Comparison of ENCODE assay signal across 14 mouse cellular contexts in genomic region chr17:63007876-63008275, GRCm38 (mm10).
DNase-seq lines count a peak whose midpoint lies in the region; ATAC-seq and TF ChIP-seq lines count a peak whose summit lies in the region.
"Had no signal": no experiment of that assay in that cellular context is flagged by ENCODE, and none has a peak within 500 bp of the region (broad histone marks: within the 10 kb centered on the region; RNA-seq: fewer than 3 reads in every experiment).

No protein-coding gene starts in this region.

- 53% methylated on average over 12 of the region's 12 CpGs for WGBS in intestine, embryonic 14.5 days
- WGBS in intestine, postnatal 0 days = 70% methylated on average over 12 of the region's 12 CpGs
- 64% methylated on average over 12 of the region's 12 CpGs for WGBS in midbrain, embryonic 14.5 days
- WGBS in midbrain, embryonic 10.5 days = 77% methylated on average over 12 of the region's 12 CpGs
- WGBS in hindbrain, embryonic 14.5 days = 52% methylated on average over 12 of the region's 12 CpGs

- H3K4me2 ChIP-seq in intestine, embryonic 14.5 days (ENCODE audit: low read length) = no peak overlapping the region
- no peak overlapping the region for H3K4me2 ChIP-seq in intestine, postnatal 0 days (replicated peaks; ENCODE audit: low read depth)
- no peak overlapping the region for H3K4me2 ChIP-seq in midbrain, embryonic 14.5 days (ENCODE audit: low read length)
- no peak overlapping the region for H3K4me2 ChIP-seq in hindbrain, embryonic 14.5 days (replicated peaks)
- H3K4me2 ChIP-seq: limb, embryonic 13.5 days had no signal

- H3K4me3 ChIP-seq in intestine, embryonic 14.5 days (ENCODE audit: low read depth, low read length) = no peak overlapping the region
- no peak overlapping the region for H3K4me3 ChIP-seq in intestine, postnatal 0 days (ENCODE audit: low read depth, low read length)
- no peak overlapping the region for H3K4me3 ChIP-seq in midbrain, embryonic 14.5 days (replicated peaks; ENCODE audit: low read depth, low read length)
- H3K4me3 ChIP-seq in midbrain, embryonic 10.5 days = no peak overlapping the region
- H3K4me3 ChIP-seq in hindbrain, embryonic 14.5 days (replicated peaks; ENCODE audit: low read length) = no peak overlapping the region
- H3K4me3 ChIP-seq: limb, embryonic 13.5 days had no signal

- H3K9me3 ChIP-seq in intestine, embryonic 14.5 days (ENCODE audit: control insufficient read depth, low read length) = no peaks in the 10 kb centered on the region
- H3K9me3 ChIP-seq in intestine, postnatal 0 days (ENCODE audit: control insufficient read depth) = no peaks in the 10 kb centered on the region
- no peaks in the 10 kb centered on the region for H3K9me3 ChIP-seq in midbrain, embryonic 14.5 days (ENCODE audit: control insufficient read depth, low read length)
- no peaks in the 10 kb centered on the region for H3K9me3 ChIP-seq in midbrain, embryonic 10.5 days (replicated peaks)
- no peaks in the 10 kb centered on the region for H3K9me3 ChIP-seq in hindbrain, embryonic 14.5 days (ENCODE audit: control insufficient read depth, low read length)
- H3K9me3 ChIP-seq: limb, embryonic 13.5 days had no signal

- no peaks in the 10 kb centered on the region for H3K36me3 ChIP-seq in intestine, embryonic 14.5 days (ENCODE audit: control insufficient read depth, insufficient read depth, low read length)
- H3K36me3 ChIP-seq in intestine, postnatal 0 days (ENCODE audit: control insufficient read depth, insufficient read depth) = no peaks in the 10 kb centered on the region
- H3K36me3 ChIP-seq in midbrain, embryonic 14.5 days (ENCODE audit: control insufficient read depth, insufficient read depth, low read length) = no peaks in the 10 kb centered on the region
- H3K36me3 ChIP-seq in midbrain, embryonic 10.5 days = no peaks in the 10 kb centered on the region
- no peaks in the 10 kb centered on the region for H3K36me3 ChIP-seq in hindbrain, embryonic 14.5 days (replicated peaks; ENCODE audit: control insufficient read depth, insufficient read depth)
- no peaks in the 10 kb centered on the region for H3K36me3 ChIP-seq in splenic B cell, adult 2 months (ENCODE audit: control insufficient read depth, insufficient read depth, low read length, poor library complexity, severe bottlenecking)
- H3K36me3 ChIP-seq: limb, embryonic 13.5 days had no signal

- TF ChIP-seq CTCF in intestine, postnatal 0 days (IDR thresholded peaks at IDR 0.05; ENCODE audit: low read depth) = no peak

- H3K4me1 ChIP-seq in intestine, embryonic 14.5 days (replicated peaks; ENCODE audit: control insufficient read depth, insufficient read depth, low read length) = peaks cover 32% of the 10 kb centered on the region; the same call in 1 of the 2 replicates
- no peaks in the 10 kb centered on the region for H3K4me1 ChIP-seq in intestine, postnatal 0 days (replicated peaks; ENCODE audit: control insufficient read depth, insufficient read depth, low read length)
- H3K4me1 ChIP-seq in midbrain, embryonic 14.5 days (ENCODE audit: control insufficient read depth, insufficient read depth, low read length) = peaks cover 12% of the 10 kb centered on the region; the same call in 1 of the 2 replicates
- H3K4me1 ChIP-seq in midbrain, embryonic 10.5 days = peaks cover 33% of the 10 kb centered on the region
- H3K4me1 ChIP-seq in hindbrain, embryonic 14.5 days (replicated peaks; ENCODE audit: control insufficient read depth, insufficient read depth, low read length) = peaks cover 11% of the 10 kb centered on the region

- ATAC-seq in intestine, embryonic 14.5 days (replicated peaks; ENCODE audit: low FRiP score, low TSS enrichment, low read depth) = no peak
- no peak for ATAC-seq in intestine, postnatal 0 days
- ATAC-seq in midbrain, embryonic 14.5 days (ENCODE audit: low FRiP score, low TSS enrichment) = no peak
- peak; percentile 24; the same call in 1 of the 2 replicates for ATAC-seq in hindbrain, embryonic 14.5 days (ENCODE audit: low FRiP score)

- no peak for DNase-seq in intestine, embryonic 14.5 days (ENCODE audit: low spot score)
- no peak for DNase-seq in midbrain, embryonic 14.5 days
- DNase-seq in midbrain, embryonic 10.5 days (ENCODE audit: low spot score) = no peak
- DNase-seq in hindbrain, embryonic 14.5 days (ENCODE audit: low spot score) = no peak
- peak; percentile 35 for DNase-seq in splenic B cell, adult 2 months (ENCODE audit: low read depth, low spot score)
- no peak for DNase-seq in right cerebral cortex, postnatal 4 days
- no peak for DNase-seq in thymus, adult 18-20 months
- DNase-seq: cerebellum, postnatal 25 days; heart, postnatal 14 days; kidney, postnatal 14 days; lung, adult 18-20 months; lung, postnatal 4 days had no signal

- H3K27ac ChIP-seq in intestine, embryonic 14.5 days (ENCODE audit: low read depth) = peak overlapping the region; percentile 62; the same call in 1 of the 2 replicates
- no peak overlapping the region for H3K27ac ChIP-seq in intestine, postnatal 0 days (ENCODE audit: low read depth, low read length)
- H3K27ac ChIP-seq in midbrain, embryonic 14.5 days (replicated peaks; ENCODE audit: low read depth, low read length) = 0 out of 2 replicates have a peak overlapping the region, but pooled peaks have one; percentile 3
- no peak overlapping the region; the same call in 1 of the 2 replicates for H3K27ac ChIP-seq in midbrain, embryonic 10.5 days (replicated peaks)
- H3K27ac ChIP-seq in hindbrain, embryonic 14.5 days = peak overlapping the region; percentile 51; the same call in 1 of the 2 replicates
- H3K27ac ChIP-seq: limb, embryonic 13.5 days had no signal

- H3K27me3 ChIP-seq in intestine, embryonic 14.5 days (replicated peaks; ENCODE audit: control insufficient read depth, insufficient read depth, low read length) = no peaks in the 10 kb centered on the region
- H3K27me3 ChIP-seq in intestine, postnatal 0 days (replicated peaks; ENCODE audit: control insufficient read depth, insufficient read depth, low read length) = no peaks in the 10 kb centered on the region
- H3K27me3 ChIP-seq in midbrain, embryonic 14.5 days (ENCODE audit: control insufficient read depth, insufficient read depth, low read length) = no peaks in the 10 kb centered on the region
- no peaks in the 10 kb centered on the region for H3K27me3 ChIP-seq in midbrain, embryonic 10.5 days (ENCODE audit: low read depth, poor library complexity, severe bottlenecking)
- H3K27me3 ChIP-seq in hindbrain, embryonic 14.5 days (ENCODE audit: control insufficient read depth, insufficient read depth, low read length) = no peaks in the 10 kb centered on the region
- no peaks in the 10 kb centered on the region for H3K27me3 ChIP-seq in splenic B cell, adult 2 months (ENCODE audit: control insufficient read depth, insufficient read depth, low read length, poor library complexity, severe bottlenecking)
- H3K27me3 ChIP-seq: limb, embryonic 13.5 days had no signal

- H3K9ac ChIP-seq in intestine, embryonic 14.5 days (ENCODE audit: low read length) = no peak overlapping the region
- H3K9ac ChIP-seq in intestine, postnatal 0 days (ENCODE audit: low read depth, low read length) = no peak overlapping the region
- no peak overlapping the region for H3K9ac ChIP-seq in midbrain, embryonic 14.5 days (replicated peaks; ENCODE audit: low read length)
- no peak overlapping the region for H3K9ac ChIP-seq in hindbrain, embryonic 14.5 days
- H3K9ac ChIP-seq: limb, embryonic 13.5 days had no signal

Comparison
In these comparisons a context has a peak if more than half of its experiments do, and no peak if none do; other contexts are left out.
1. H3K27ac ChIP-seq: peak in intestine, embryonic 14.5 days (single experiment), midbrain, embryonic 14.5 days (single experiment) and hindbrain, embryonic 14.5 days (single experiment); none in intestine, postnatal 0 days (single experiment) and midbrain, embryonic 10.5 days (single experiment).